Mouse (Mus musculus) small intestine, adult 2 months (tissue): ENCODE measurements at regions not wholly inside any gene's neighbourhood (a gene's known extent, or its start where the extent isn't known, plus 50 kb on each side); places are given as distances from the start of the nearest gene placed in this dataset.

Experiments
- CTCF ChIP-seq: fragments of 200-500 bp; IDR thresholded peaks from 2 replicates; pipeline ENCODE4 v1.5.1; 2012; ENCODE audit warnings: low read depth, mild to moderate bottlenecking, control low read depth, inconsistent platforms, low read length, moderate library complexity, mixed read lengths; ENCODE audit not compliant: insufficient replicate concordance, insufficient read length; ENCODE audit errors: extremely low read depth
- POLR2A ChIP-seq: fragments of 200-500 bp; IDR thresholded peaks from 2 replicates; pipeline ENCODE4 v1.6.1; 2012; ENCODE audit warnings: low read depth, mild to moderate bottlenecking, control low read depth, inconsistent platforms, low read length, moderate library complexity

- TF ChIP-seq CTCF, result no peak
- TF ChIP-seq POLR2A, result no peak
These were observed 136.3 kb upstream of the Fmo9 start for GRCm38 (mm10) chr1:166817927-166818326.
